Mouse (Mus musculus) liver, embryonic 15.5 days (tissue): ENCODE data around the gene Fam50b. TPM values are rescaled to one million over a fixed set of nuclear protein-coding genes. Genes with fewer than 3 reads are reported as not detected.

Experiments used
- ATAC-seq: fragments of 200-750 bp; cut with Nextera tagmentation; 2 replicates; pipeline ENCODE4 v1.8.0; 2017; ENCODE audit warnings: moderate number of reproducible peaks, mild to moderate bottlenecking, moderate library complexity; ENCODE audit not compliant: insufficient read depth
- H3K27ac ChIP-seq: fragments of 300-500 bp; sonication (generic); replicated peaks from 2 replicates; pipeline ENCODE4 v1.5.1; 2015; ENCODE audit warnings: mild to moderate bottlenecking, inconsistent platforms
- H3K27me3 ChIP-seq: fragments of 300-500 bp; sonication (generic); 2 replicates; pipeline ENCODE4 v1.6.1; 2015; ENCODE audit warnings: mild to moderate bottlenecking, inconsistent platforms
- H3K36me3 ChIP-seq: fragments of 300-500 bp; sonication (generic); replicated peaks from 2 replicates; pipeline ENCODE4 v1.6.1; 2015; ENCODE audit warnings: moderate library complexity, mild to moderate bottlenecking, inconsistent platforms
- H3K4me1 ChIP-seq: fragments of 300-500 bp; sonication (generic); replicated peaks from 2 replicates; pipeline ENCODE4 v1.6.1; 2015; ENCODE audit warnings: inconsistent platforms
- H3K4me2 ChIP-seq: fragments of 300-500 bp; sonication (generic); 2 replicates; pipeline ENCODE4 v1.6.1; 2015; ENCODE audit warnings: moderate library complexity, mild to moderate bottlenecking, inconsistent platforms
- H3K4me3 ChIP-seq: fragments of 300-500 bp; sonication (generic); replicated peaks from 2 replicates; pipeline ENCODE4 v1.5.1; 2015; ENCODE audit warnings: mild to moderate bottlenecking, inconsistent platforms
- H3K9ac ChIP-seq: fragments of 300-500 bp; sonication (generic); 2 replicates; pipeline ENCODE4 v1.6.1; 2015; ENCODE audit warnings: moderate library complexity, mild to moderate bottlenecking, inconsistent platforms
- H3K9me3 ChIP-seq: fragments of 300-500 bp; sonication (generic); replicated peaks from 2 replicates; pipeline ENCODE4 v1.6.1; 2016; ENCODE audit warnings: inconsistent platforms
- WGBS: fragments of 180-500 bp; shearing (Covaris S2); methylation state at CpG from one replicate; pipeline ENCODE4 v1.1.7; 2015; ENCODE audit warnings: mixed read lengths; ENCODE audit not compliant: insufficient replicate concordance; 5-methylcytosine and 5-hydroxymethylcytosine counted together
- polyA plus RNA-seq: library from polyadenylated mRNA; unstranded; fragments of >200 nt; fragmentation: Nextera tagmentation; extraction: Ambion mirVana; gene quantifications from 2 replicates; pipeline ENCODE4 v1.2.1, GENCODE M21; 2015

Gene Fam50b
- polyA plus RNA-seq, 1 experiment from 2014 or later: 0.07 TPM

- 0 out of 2 replicates have a peak, but pooled peaks cover 6% of the 10 kb centered on the region for H3K4me1 ChIP-seq
- no peaks in the 10 kb centered on the region for H3K9me3 ChIP-seq
- no peak overlapping the region for H3K4me3 ChIP-seq
- no peak overlapping the region for H3K9ac ChIP-seq
- no peak overlapping the region for H3K4me2 ChIP-seq
- 60% methylated on average over 1 of the region's 1 CpGs for WGBS
- H3K36me3 ChIP-seq: no peaks in the 10 kb centered on the region
- H3K27ac ChIP-seq: no peak overlapping the region
- ATAC-seq: no peak
- no peaks in the 10 kb centered on the region for H3K27me3 ChIP-seq
Measured at GRCm38 (mm10) chr13:34738699-34738973, 4.0 kb downstream of the Fam50b start.

- ATAC-seq: no peak
- WGBS: 67% methylated on average over 3 of the region's 3 CpGs
- H3K4me2 ChIP-seq: no peak overlapping the region
Measured at GRCm38 (mm10) chr13:34739071-34739470, 4.4 kb downstream of the Fam50b start.

GRCm38 (mm10) chr13:34741254-34741653 lies 6.6 kb downstream of the Fam50b start:
- H3K4me3 ChIP-seq: no peak overlapping the region
- no peak for ATAC-seq
- 0 out of 2 replicates have a peak, but pooled peaks cover 6% of the 10 kb centered on the region for H3K4me1 ChIP-seq
- H3K27ac ChIP-seq: no peak overlapping the region
- H3K27me3 ChIP-seq: no peaks in the 10 kb centered on the region
- H3K9me3 ChIP-seq: no peaks in the 10 kb centered on the region
- no peak overlapping the region for H3K4me2 ChIP-seq
- no peak overlapping the region for H3K9ac ChIP-seq
- 62% methylated on average over 9 of the region's 9 CpGs for WGBS
- H3K36me3 ChIP-seq: no peaks in the 10 kb centered on the region

More at GRCm38 (mm10) chr13:34739071-34739470, 4.4 kb downstream of the Fam50b start:
- no peak overlapping the region for H3K9ac ChIP-seq
- H3K27ac ChIP-seq: no peak overlapping the region
- H3K4me1 ChIP-seq: 0 out of 2 replicates have a peak, but pooled peaks cover 6% of the 10 kb centered on the region
- H3K4me3 ChIP-seq: no peak overlapping the region
- no peaks in the 10 kb centered on the region for H3K36me3 ChIP-seq
- H3K27me3 ChIP-seq: no peaks in the 10 kb centered on the region
- no peaks in the 10 kb centered on the region for H3K9me3 ChIP-seq

DNA sequence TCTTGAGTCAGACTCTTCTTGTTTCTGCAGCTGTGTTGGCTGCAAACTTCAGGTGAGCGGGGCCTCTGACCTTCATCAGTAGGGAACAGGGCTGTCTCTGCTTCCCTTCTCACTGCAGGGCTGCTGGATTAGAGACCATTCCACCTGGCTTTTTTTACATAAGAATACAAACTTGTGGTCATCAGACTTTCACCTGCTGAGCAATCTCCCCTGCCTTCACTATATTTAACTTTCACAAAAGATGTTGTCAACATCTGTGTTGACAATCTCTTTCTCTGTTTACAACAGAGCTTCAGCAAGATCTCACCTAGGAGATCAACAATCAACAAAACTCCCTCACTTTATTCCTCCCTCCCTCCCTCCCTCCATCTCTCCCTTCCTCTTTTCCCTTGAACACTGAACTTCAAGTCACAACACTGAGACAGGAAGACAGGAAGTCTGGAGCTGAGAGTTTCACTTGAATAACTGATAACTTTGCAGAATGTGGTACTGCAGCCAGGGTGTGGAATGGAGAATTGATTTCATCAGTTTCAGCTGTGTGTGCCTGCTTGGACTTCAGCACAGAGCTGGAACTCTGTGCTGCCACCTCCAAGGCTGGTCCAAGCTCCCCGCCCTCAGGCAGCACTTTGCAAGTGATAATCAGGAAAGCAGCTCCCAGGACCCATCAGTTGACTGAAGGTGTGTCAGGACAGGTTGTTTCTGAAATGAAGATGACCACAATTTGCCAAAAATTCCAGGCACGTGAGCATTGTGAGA lies 7.3 kb downstream of the Fam50b start:
- Histone ChIP-seq H3K27me3 (no peaks in the 10 kb centered on the region), H3K4me2 (no peak overlapping the region)

DNA sequence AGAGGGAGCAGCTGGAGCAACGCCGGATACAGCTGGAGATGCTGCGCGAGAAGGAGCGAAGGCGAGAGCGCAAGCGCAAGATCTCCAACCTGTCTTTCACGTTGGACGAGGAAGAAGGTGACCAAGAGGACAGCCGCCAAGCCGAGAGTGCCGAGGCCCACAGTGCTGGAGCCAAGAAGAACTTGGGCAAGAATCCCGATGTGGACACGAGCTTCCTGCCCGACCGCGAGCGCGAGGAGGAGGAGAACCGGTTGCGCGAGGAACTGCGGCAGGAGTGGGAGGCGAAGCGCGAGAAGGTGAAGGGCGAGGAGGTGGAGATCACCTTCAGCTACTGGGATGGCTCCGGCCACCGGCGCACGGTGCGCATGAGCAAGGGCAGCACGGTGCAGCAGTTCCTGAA lies 12.2 kb downstream of the Fam50b start:
- no peaks in the 10 kb centered on the region for H3K27me3 ChIP-seq
- H3K9me3 ChIP-seq: no peaks in the 10 kb centered on the region
- no peaks in the 10 kb centered on the region for H3K36me3 ChIP-seq
- H3K4me2 ChIP-seq: no peak overlapping the region
- H3K27ac ChIP-seq: no peak overlapping the region
- H3K4me1 ChIP-seq: no peaks in the 10 kb centered on the region
- 88% methylated on average over 34 of the region's 34 CpGs for WGBS
- H3K9ac ChIP-seq: no peak overlapping the region
- no peak for ATAC-seq
- no peak overlapping the region for H3K4me3 ChIP-seq

More for the DNA sequence above, 7.3 kb downstream of the Fam50b start:
- Histone ChIP-seq H3K36me3 (no peaks in the 10 kb centered on the region), H3K9me3 (no peaks in the 10 kb centered on the region), H3K27ac (no peak overlapping the region), H3K9ac (no peak overlapping the region), H3K4me3 (no peak overlapping the region), H3K4me1 (0 out of 2 replicates have a peak, but pooled peaks cover 6% of the 10 kb centered on the region)
- peak; percentile 42; the same call in 1 of the 2 replicates for ATAC-seq
- WGBS: 49% methylated on average over 3 of the region's 3 CpGs

- WGBS: 54% methylated on average over 3 of the region's 3 CpGs
- ATAC-seq: no peak
- Histone ChIP-seq H3K27me3 (no peaks in the 10 kb centered on the region), H3K27ac (no peak overlapping the region), H3K4me3 (no peak overlapping the region), H3K9me3 (no peaks in the 10 kb centered on the region), H3K9ac (no peak overlapping the region), H3K36me3 (no peaks in the 10 kb centered on the region), H3K4me2 (no peak overlapping the region), H3K4me1 (no peaks in the 10 kb centered on the region)
Measured at GRCm38 (mm10) chr13:34748530-34748929, 13.9 kb downstream of the Fam50b start.

DNA sequence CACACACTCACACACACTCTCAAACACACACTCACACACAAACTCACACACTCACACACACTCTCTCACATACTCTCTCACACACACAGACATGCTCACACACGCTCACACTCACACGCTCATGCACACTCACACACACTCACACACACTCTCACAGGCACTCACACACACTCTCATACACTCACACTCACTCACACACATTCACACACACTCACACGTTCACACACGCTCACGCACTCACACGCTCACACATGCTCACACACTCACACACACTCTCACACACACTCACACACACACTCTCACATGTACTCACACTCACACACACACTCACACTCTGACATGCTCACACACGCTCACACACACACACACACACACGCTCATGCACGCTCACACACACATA lies 24.6 kb downstream of the Fam50b start:
- Histone ChIP-seq H3K27me3 (no peaks in the 10 kb centered on the region), H3K27ac (no peak overlapping the region), H3K4me1 (no peaks in the 10 kb centered on the region), H3K36me3 (no peaks in the 10 kb centered on the region), H3K9ac (no peak overlapping the region), H3K9me3 (no peaks in the 10 kb centered on the region), H3K4me2 (no peak overlapping the region), H3K4me3 (no peak overlapping the region)
- WGBS: 74% methylated on average over 9 of the region's 9 CpGs
- no peak for ATAC-seq

DNA sequence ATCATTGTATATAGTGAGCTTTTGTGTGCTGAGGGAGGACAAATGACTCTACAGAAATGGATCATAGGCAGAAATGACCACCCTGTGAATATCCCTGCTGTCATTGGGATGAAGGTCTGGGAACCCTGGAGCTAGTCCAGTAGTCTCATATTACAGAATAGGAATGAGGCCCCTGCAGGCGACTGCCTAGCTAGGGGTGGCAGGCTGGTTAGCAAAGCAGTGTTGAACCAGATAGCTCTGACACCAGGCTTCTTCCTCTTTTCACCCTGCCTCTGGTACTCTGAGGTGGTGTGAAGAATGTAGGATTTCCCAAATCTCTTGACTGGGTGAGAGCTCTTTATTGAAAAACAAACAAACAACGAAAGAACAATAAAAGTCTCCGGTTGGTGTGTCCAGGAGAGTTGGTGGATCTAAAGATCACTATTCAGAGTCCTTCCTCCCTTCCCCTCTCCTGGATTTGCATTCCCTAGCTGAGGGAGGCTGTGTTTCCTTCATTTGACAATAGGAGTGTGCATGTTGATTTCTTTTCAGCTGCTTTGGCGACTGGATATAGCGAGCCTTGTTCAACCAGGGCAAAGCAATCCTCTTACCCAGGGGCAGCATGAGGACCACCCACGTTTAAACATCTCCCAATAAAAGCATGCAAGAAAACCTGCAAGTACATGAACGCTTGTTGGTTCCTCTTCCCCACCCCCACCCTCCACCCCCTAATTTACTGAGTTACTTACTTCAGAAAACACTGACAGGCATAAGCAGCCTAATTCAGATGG lies 26.1 kb downstream of the Fam50b start:
- H3K9me3 ChIP-seq: no peaks in the 10 kb centered on the region
- H3K4me3 ChIP-seq: no peak overlapping the region
- no peaks in the 10 kb centered on the region for H3K36me3 ChIP-seq
- H3K27me3 ChIP-seq: no peaks in the 10 kb centered on the region
- H3K4me2 ChIP-seq: no peak overlapping the region
- ATAC-seq: no peak
- no peaks in the 10 kb centered on the region for H3K4me1 ChIP-seq
- WGBS: 15% methylated on average over 7 of the region's 7 CpGs
- no peak overlapping the region for H3K27ac ChIP-seq
- H3K9ac ChIP-seq: no peak overlapping the region

- no peak for ATAC-seq
- 49% methylated on average over 5 of the region's 5 CpGs for WGBS
Measured at GRCm38 (mm10) chr13:34762136-34762535, 27.5 kb downstream of the Fam50b start.

GRCm38 (mm10) chr13:34762865-34763264 lies 28.2 kb downstream of the Fam50b start:
- 48% methylated on average over 4 of the region's 4 CpGs for WGBS

More at GRCm38 (mm10) chr13:34762136-34762535, 27.5 kb downstream of the Fam50b start:
- Histone ChIP-seq H3K9ac (no peak overlapping the region), H3K4me3 (no peak overlapping the region), H3K36me3 (no peaks in the 10 kb centered on the region), H3K27ac (no peak overlapping the region), H3K9me3 (no peaks in the 10 kb centered on the region), H3K4me1 (no peaks in the 10 kb centered on the region), H3K4me2 (no peak overlapping the region), H3K27me3 (no peaks in the 10 kb centered on the region)

DNA sequence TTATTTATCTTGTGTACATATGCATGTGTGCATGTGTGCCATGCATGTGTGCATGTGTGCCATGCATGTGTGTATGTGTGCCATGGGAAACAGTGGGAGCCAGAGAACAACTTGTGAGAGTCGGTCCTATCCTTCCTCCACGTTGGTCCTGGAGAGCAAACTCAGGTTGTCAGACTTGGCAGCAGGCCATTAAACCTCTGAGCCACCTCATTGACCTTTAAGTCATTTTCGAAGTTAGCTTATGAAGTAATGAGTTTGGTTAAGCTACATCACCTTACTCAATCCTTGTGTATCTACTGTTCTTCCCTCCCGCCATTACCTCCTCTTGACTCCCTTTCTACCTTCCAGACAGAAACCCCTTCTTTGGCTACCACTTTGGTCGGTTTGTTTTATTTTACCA lies 30.6 kb downstream of the Fam50b start:
- Histone ChIP-seq H3K27me3 (no peaks in the 10 kb centered on the region), H3K9me3 (no peaks in the 10 kb centered on the region), H3K4me3 (no peak overlapping the region), H3K36me3 (no peaks in the 10 kb centered on the region), H3K4me2 (no peak overlapping the region), H3K9ac (no peak overlapping the region), H3K27ac (no peak overlapping the region), H3K4me1 (no peaks in the 10 kb centered on the region)
- ATAC-seq: peak; percentile 15; the same call in 1 of the 2 replicates
- 54% methylated on average over 5 of the region's 5 CpGs for WGBS

More at GRCm38 (mm10) chr13:34762865-34763264, 28.2 kb downstream of the Fam50b start:
- no peak overlapping the region for H3K27ac ChIP-seq
- no peak for ATAC-seq
- H3K27me3 ChIP-seq: no peaks in the 10 kb centered on the region
- H3K4me1 ChIP-seq: no peaks in the 10 kb centered on the region
- no peak overlapping the region for H3K4me2 ChIP-seq
- no peaks in the 10 kb centered on the region for H3K9me3 ChIP-seq
- no peak overlapping the region for H3K4me3 ChIP-seq
- H3K9ac ChIP-seq: no peak overlapping the region
- no peaks in the 10 kb centered on the region for H3K36me3 ChIP-seq
